Mouse (Mus musculus) C2C12 (cell line): ENCODE results near the gene Ahsa1. TPM values are rescaled to one million over a fixed set of nuclear protein-coding genes. Genes with fewer than 3 reads are reported as not detected.

Experiments used
- H3K27me3 ChIP-seq: one replicate; pipeline ENCODE4 v1.6.1; 2011; ENCODE audit not compliant: control insufficient read depth, insufficient read depth, insufficient read length
- H3K36me3 ChIP-seq: one replicate; pipeline ENCODE4 v1.6.1; 2011; ENCODE audit not compliant: control insufficient read depth, insufficient read depth
- H3K4me3 ChIP-seq: one replicate; pipeline ENCODE4 v1.5.1; 2011; ENCODE audit warnings: mild to moderate bottlenecking, control low read depth; ENCODE audit not compliant: poor library complexity, insufficient read depth, severe bottlenecking
- H3K79me2 ChIP-seq: one replicate; pipeline ENCODE4 v1.6.1; 2011; ENCODE audit not compliant: control insufficient read depth, insufficient read depth
- H3K79me3 ChIP-seq: one replicate; pipeline ENCODE4 v1.6.1; 2011; ENCODE audit warnings: low read depth, control low read depth
- H3ac ChIP-seq: one replicate; pipeline ENCODE3; 2011; ENCODE audit warnings: low read depth; ENCODE audit not compliant: control insufficient read depth, insufficient read length
- CEBPB ChIP-seq: IDR thresholded peaks from one replicate; pipeline ENCODE4 v1.6.1; 2011; ENCODE audit warnings: low read depth, mild to moderate bottlenecking, control low read depth, moderate library complexity
- CTCF ChIP-seq: IDR thresholded peaks from one replicate; pipeline ENCODE4 v1.5.1; 2011; ENCODE audit not compliant: control insufficient read depth, insufficient read depth, insufficient read length
- FOSL1 ChIP-seq: IDR thresholded peaks from one replicate; pipeline ENCODE4 v1.8.0; 2011; ENCODE audit warnings: mild to moderate bottlenecking, low read length; ENCODE audit not compliant: poor library complexity, insufficient read depth, severe bottlenecking
- MAX ChIP-seq: IDR thresholded peaks from one replicate; pipeline ENCODE4 v1.6.1; 2011; ENCODE audit warnings: mild to moderate bottlenecking, control low read depth
- MYOD1 ChIP-seq: IDR thresholded peaks from one replicate; pipeline ENCODE4 v1.6.1; 2011; ENCODE audit warnings: low read depth; ENCODE audit not compliant: control insufficient read depth, insufficient read length
- MYOG ChIP-seq: IDR thresholded peaks from one replicate; pipeline ENCODE4 v1.6.1; 2011; ENCODE audit not compliant: control insufficient read depth, insufficient read length; ENCODE audit errors: extremely low read depth
- USF1 ChIP-seq: IDR thresholded peaks from one replicate; pipeline ENCODE4 v1.6.1; 2011; ENCODE audit warnings: low read depth, mild to moderate bottlenecking, control low read depth, moderate library complexity
- polyA plus RNA-seq: library from polyadenylated mRNA; unstranded; fragments of >200 nt; fragmentation: generic; extraction: Trizol; gene quantifications from one replicate; pipeline ENCODE4 v1.2.1, GENCODE M21; 2012; ENCODE audit warnings: missing spikeins

Ahsa1 gene
- polyA plus RNA-seq, 1 experiment, result 226 TPM

- Histone ChIP-seq H3K4me3 (no peak overlapping the region), H3K79me2 (no peaks in the 10 kb centered on the region), H3ac (no peak overlapping the region), H3K27me3 (no peaks in the 10 kb centered on the region), H3K79me3 (no peaks in the 10 kb centered on the region), H3K36me3 (no peaks in the 10 kb centered on the region)
- no peak for TF ChIP-seq FOSL1
- no peak for TF ChIP-seq MAX
Measured at GRCm38 (mm10) chr12:87282743-87283142, 16.5 kb downstream of the Ahsa1 start.

DNA sequence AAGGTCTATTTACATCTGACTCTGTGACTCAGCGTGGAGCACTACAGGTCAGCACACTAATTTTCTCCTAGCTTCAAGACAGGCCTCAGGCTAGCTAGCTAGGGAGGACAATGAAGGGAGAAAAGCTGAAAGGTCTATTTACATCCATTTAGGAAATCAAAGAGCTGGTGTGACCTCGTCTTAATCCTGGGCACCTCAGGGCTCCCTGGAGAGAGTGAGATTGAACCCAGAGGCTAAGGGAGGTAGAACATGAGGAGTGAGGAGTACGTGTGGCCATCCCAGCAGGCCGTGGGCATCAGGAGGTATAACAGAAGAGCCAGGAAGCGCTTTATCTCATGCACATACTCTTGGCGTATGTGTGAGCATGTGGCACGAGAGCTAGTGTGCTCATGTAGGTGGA lies 17.4 kb downstream of the Ahsa1 start:
- TF ChIP-seq MYOG, result no peak
- TF ChIP-seq FOSL1, result no peak
- TF ChIP-seq MYOD1, result no peak
- TF ChIP-seq CTCF, result no peak
- TF ChIP-seq CEBPB, result no peak
- no peak for TF ChIP-seq MAX
- no peak for TF ChIP-seq USF1
- Histone ChIP-seq H3K79me3 (no peaks in the 10 kb centered on the region), H3K27me3 (no peaks in the 10 kb centered on the region), H3K79me2 (no peaks in the 10 kb centered on the region), H3ac (no peak overlapping the region), H3K36me3 (no peaks in the 10 kb centered on the region), H3K4me3 (no peak overlapping the region)

GRCm38 (mm10) chr12:87284268-87284667 lies 18.0 kb downstream of the Ahsa1 start:
- no peaks in the 10 kb centered on the region for H3K36me3 ChIP-seq
- no peaks in the 10 kb centered on the region for H3K79me2 ChIP-seq
- TF ChIP-seq MYOG (no peak), MYOD1 (no peak), MAX (no peak), CTCF (no peak), CEBPB (no peak), USF1 (no peak), FOSL1 (no peak)
- no peaks in the 10 kb centered on the region for H3K27me3 ChIP-seq
- no peak overlapping the region for H3ac ChIP-seq
- H3K79me3 ChIP-seq, result no peaks in the 10 kb centered on the region
- no peak overlapping the region for H3K4me3 ChIP-seq

- H3K4me3 ChIP-seq, result no peak overlapping the region
- TF ChIP-seq FOSL1, result no peak
- TF ChIP-seq USF1, result no peak
- TF ChIP-seq CTCF, result no peak
- TF ChIP-seq CEBPB, result no peak
- TF ChIP-seq MYOD1, result no peak
- TF ChIP-seq MAX, result no peak
- TF ChIP-seq MYOG, result no peak
- H3K27me3 ChIP-seq, result no peaks in the 10 kb centered on the region
- no peaks in the 10 kb centered on the region for H3K36me3 ChIP-seq
- no peaks in the 10 kb centered on the region for H3K79me3 ChIP-seq
- H3ac ChIP-seq, result no peak overlapping the region
- H3K79me2 ChIP-seq, result no peaks in the 10 kb centered on the region
Measured at GRCm38 (mm10) chr12:87284726-87285125, 18.4 kb downstream of the Ahsa1 start.

DNA sequence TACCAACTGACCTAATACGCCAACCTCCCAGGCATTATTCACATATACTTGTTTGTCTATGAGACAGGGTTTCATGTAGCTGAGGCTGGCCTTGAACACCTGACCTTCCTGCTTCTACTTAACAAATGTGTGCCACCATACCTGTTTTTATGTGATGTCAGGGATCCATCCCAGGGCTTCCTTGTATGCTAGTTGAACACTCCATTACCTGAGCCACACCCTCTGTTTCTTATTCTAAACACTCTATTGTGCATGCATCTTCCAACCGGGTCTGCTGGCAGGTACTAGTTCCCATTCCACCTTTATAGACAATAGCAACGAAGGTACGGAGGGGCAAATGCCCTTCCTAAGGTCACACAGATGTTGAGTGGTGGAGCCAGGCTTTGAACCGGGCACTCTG lies 22.8 kb downstream of the Ahsa1 start:
- Histone ChIP-seq H3K79me2 (no peaks in the 10 kb centered on the region), H3K36me3 (no peaks in the 10 kb centered on the region), H3ac (no peak overlapping the region), H3K4me3 (no peak overlapping the region), H3K27me3 (peaks cover 5% of the 10 kb centered on the region), H3K79me3 (no peaks in the 10 kb centered on the region)
- TF ChIP-seq CEBPB (no peak), USF1 (no peak), FOSL1 (no peak), CTCF (no peak)

GRCm38 (mm10) chr12:87293934-87294333 lies 27.7 kb downstream of the Ahsa1 start:
- H3K79me2 ChIP-seq, result no peaks in the 10 kb centered on the region
- no peak overlapping the region for H3ac ChIP-seq
- no peaks in the 10 kb centered on the region for H3K36me3 ChIP-seq
- H3K79me3 ChIP-seq, result no peaks in the 10 kb centered on the region
- no peak for TF ChIP-seq CTCF
- TF ChIP-seq MYOD1, result no peak
- TF ChIP-seq FOSL1, result no peak
- no peak for TF ChIP-seq USF1
- TF ChIP-seq MAX, result no peak
- TF ChIP-seq CEBPB, result no peak
- no peak for TF ChIP-seq MYOG
- no peak overlapping the region for H3K4me3 ChIP-seq
- peaks cover 5% of the 10 kb centered on the region for H3K27me3 ChIP-seq
